Mouse (Mus musculus) right cerebral cortex, adult 18-20 months (tissue): Measurements from ENCODE around the gene Rtkn2.

ENCODE experiments used
- DNase-seq: peaks from one replicate; pipeline ENCODE4 v3.0.0; 2022; ENCODE audit warnings: mixed read lengths

Rtkn2 gene

DNA sequence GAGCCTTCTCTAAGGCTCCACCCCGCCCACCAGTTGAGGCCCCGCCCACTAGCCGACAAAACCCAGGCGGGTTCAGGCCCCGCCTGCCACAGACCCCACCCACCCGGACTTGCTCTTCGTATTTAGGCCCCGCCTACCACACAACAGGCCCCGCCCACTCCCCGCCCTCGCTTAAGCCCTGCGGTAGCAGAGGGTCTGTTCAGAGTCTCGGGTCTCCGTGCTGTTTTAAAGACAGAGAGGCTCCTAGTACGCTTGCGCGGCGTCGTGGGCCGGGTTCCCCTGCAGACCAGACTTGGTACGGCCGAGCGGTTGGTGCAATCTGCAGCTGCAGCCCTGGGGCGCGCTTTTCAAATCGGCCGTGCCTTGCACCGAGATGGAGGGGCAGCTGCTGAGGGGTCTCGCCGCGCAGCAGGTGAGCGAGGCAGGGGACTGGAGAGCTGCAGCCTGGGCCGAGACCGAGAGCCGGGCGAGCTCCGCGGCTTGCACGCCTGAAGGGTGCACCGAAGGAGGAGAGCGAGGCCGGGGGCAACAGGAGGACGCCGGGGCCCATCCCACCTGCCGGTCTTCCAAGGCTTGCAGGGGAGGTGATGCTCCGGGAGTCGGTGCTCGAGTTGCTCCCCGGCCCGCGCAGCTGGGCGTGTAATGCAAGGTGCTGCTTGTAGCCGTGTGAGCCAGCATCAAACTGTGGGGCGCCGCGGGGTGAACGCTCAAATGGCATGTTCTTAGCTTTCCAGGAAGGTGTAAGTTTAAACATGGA lies at the start of gene Rtkn2:
Rtkn2 (plus strand) TSS at position 170 of the 757 bp plus-strand sequence.
- DNase-seq: peak; percentile 84

DNA sequence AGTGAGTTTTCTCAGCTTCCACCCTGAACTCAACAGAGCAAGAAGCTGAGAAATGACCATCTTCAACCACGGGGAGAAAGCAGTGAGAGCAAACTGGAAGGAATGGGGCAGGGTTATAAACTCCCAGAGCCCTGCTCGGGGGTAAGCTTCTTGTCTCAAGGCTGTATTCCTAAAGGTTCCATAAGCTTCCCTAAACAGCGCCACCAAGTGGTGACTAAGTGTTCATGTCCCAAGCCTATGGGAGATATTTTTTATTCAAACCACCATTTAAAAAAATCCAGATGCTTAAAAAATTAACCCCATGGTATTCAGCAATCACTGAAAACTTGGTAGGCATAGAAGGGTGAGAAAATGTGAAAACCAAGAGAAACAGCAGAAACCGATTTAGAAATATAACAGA lies 48.0 kb upstream of the Rtkn2 start:
- DNase-seq: no peak

DNA sequence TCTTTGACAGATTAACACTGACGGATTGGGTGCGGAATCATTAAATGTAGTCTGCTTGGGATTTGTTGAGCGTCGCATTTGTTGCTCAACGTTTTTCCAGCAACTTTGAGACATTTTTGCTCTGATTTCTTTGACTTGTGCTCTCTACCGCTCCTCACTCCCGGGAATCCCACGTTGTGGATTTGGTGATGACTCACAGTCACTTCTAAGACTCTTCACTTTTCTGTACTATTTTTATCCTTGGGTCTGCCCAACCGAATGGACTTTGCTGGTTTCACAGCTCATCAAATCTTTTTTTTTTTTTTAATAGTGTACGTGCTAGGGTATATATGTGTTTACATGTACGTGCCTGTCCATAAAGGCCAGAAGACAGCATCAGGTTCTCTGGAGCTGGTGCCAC lies 46.6 kb upstream of the Rtkn2 start:
- DNase-seq: no peak

DNA sequence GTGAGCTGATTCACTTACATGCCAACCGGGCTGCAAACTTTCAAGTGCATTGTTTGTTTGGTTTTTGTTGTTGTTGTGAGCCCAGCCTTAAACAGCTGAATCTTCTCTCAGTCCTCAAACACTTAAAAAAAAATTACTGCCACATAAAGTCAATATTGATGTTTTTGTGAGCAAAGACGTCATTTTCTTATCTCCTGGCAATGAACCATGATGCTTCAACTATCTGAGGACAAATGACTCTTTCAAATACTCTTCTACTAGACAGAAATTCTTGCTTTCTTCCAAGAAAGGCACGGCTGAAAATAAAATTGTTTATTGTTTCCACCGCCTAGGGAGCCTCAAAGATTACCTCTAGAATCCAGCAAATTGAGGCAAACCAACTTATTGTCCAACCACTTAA lies 42.4 kb upstream of the Rtkn2 start:
- DNase-seq: no peak

GRCm38 (mm10) chr10:67937775-67938174 lies 41.6 kb upstream of the Rtkn2 start:
- no peak for DNase-seq

DNA sequence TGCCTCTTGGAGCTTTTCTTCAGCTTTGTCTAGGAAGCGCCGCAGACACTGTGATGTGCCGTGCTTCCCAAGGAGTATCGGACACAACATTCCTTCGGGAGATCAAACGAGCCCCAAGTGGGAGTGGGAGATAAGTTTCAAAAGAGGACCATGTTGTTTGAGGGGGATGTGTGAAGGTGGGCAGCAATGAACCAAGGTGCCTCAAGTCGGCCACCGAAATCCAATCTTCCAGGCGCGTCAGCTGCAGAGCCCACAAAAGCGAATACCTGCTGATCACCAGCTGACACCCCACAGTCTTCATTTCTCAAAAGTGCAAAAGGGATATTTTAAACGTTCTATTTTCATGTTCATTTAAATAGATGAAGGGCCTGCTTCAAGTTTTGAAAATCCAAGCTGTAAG lies 39.8 kb upstream of the Rtkn2 start:
- no peak for DNase-seq

- DNase-seq: no peak
These were observed 35.9 kb upstream of the Rtkn2 start for GRCm38 (mm10) chr10:67943513-67943912.

GRCm38 (mm10) chr10:67950059-67950748 lies 29.2 kb upstream of the Rtkn2 start:
- no peak for DNase-seq

DNA sequence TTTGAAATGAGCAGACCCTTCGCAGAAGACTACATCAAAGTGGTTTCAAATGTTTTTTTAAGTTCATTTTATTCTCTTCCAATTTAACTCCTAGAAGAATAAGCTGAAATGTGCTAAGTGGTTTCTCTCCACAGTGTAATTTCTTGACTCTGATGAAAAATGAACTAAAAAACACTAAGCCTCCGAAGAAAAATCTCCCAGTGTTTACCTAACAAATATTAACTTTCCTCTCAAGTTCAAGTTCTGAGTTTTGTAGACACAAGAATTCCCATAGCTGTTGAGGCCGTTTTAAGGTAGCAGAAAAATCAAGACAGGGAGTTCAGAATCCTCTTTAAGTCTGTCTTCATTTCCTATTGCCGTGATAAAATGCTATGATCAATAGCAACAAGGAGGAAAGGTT lies 27.7 kb upstream of the Rtkn2 start:
- DNase-seq: no peak

GRCm38 (mm10) chr10:67955982-67956381 lies 23.4 kb upstream of the Rtkn2 start:
- no peak for DNase-seq

GRCm38 (mm10) chr10:67959982-67960381 lies 19.4 kb upstream of the Rtkn2 start:
- DNase-seq: no peak

GRCm38 (mm10) chr10:67962496-67962895 lies 16.9 kb upstream of the Rtkn2 start:
- DNase-seq: no peak

DNA sequence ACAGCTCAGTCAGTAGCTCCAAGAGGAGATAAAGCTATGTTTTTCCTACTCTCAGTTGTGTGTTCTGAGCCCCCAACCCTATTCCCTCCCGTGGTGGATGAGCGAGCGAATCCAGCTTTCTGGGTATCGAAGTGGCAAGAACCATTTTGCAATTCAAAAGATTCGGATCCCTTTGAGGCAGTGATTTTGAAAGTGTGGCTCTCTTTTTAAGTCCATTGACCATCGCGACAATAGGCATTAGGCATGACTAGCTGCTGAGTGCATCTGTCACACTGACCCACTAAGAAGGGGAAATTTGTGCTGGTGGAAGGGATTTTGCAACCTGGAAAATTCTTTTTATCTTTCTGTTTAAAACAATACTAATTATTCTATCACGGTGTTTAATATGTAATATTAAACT lies 15.3 kb upstream of the Rtkn2 start:
- DNase-seq: no peak

DNA sequence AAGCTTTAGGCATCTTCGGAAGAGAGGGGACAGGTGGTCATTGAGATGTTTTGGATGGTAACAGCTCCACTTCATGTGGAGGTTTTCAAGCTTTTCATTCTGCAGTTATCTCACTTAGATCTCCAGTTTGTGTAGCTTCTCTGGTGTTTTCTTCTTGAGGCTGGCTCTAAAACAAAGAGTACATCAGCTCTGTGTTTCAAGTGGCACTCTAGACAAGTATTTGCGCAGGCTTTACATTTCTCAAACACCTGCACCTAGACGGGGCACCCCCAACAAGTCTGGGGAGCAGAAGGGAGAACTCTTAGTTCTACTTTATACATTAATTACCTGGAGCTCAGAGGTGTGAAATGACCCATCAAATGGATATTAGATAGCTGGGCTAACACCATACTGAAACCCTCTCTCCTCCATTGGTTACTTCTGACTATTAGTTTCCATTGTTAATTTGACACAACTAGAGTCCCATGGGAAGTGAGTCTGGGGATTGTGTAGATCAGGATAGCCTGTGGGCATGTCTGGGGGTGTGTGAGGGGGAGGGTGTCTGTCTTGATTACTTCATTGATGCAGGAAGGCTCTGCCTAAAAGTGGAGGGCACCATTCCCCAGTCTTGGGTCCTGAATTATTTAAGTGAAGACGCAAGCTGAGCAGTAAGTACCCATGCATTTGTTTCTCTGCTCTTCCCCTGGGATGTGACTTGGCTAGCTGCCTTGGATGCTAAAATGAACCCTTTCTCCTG lies 14.0 kb upstream of the Rtkn2 start:
- no peak for DNase-seq

DNA sequence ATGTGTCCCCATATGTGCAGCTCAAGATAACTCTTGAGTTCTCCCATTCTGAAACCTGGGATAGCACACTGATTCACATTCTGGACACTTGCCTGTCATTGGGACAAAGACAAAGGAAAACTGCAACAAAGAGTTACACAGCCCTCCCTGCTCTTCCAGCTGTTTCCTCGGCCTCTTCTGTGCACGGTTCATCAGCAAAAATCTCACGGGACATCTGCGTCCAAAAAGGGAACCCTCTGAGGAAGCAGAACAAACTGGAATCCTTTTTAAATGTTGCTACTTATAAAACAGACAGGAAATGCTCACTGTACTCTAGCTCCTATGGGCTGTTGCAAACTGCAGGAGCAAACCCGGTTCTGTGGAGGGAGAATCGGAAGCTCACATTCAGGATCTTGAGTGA lies 13.3 kb upstream of the Rtkn2 start:
- DNase-seq: no peak

GRCm38 (mm10) chr10:67966983-67967382 lies 12.4 kb upstream of the Rtkn2 start:
- DNase-seq: no peak

DNA sequence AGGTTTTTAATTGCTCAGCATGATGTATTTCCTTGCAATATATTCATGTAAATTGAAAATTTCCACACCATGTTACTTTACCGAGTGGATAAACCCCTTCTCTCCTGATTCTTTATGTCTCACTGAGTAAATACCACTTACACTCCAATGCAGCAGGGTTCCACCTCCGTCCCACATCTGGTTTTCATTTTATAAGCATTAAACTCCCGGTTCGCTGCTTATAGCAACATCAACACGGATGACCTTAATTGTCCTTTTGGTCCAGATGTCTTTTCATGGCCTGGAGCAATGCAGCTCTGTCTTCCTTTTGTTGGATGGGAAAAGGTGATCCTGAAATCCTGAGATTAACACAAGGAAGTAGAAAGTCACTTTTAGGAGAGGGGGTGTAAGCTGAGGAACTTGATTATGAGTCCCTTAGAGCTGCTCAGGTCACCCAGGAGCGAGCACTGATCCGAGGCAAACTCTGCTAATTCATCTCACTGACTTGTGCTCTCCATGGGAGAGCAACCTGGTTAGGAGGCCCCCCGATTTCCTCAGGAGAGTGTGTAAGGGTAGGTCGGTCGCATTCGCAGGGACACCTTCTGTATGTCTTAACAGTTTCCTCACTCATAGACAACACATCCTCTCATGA lies 8.1 kb upstream of the Rtkn2 start:
- DNase-seq: no peak

GRCm38 (mm10) chr10:67977271-67977670 lies 2.1 kb upstream of the Rtkn2 start:
- no peak for DNase-seq

DNA sequence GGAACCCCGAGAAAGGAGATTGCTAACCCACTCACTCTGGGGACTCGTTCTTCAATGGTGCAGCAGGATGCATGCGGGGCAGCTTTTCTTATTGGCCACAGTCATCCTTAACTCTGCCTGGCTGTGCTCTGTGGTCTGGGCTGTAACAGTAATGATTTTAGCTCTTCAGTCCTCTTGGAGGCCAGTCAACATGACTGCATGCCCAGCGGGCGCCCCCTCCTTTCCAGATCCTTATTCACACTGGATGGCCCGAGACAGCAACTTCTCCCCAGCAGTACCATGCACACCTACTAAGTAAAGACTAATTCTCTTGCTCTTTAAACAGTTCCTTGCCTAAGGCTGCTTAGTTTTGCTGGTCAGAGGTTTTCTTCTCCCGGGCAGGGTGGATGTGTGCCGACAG lies 4.4 kb downstream of the Rtkn2 start:
- DNase-seq: no peak

DNA sequence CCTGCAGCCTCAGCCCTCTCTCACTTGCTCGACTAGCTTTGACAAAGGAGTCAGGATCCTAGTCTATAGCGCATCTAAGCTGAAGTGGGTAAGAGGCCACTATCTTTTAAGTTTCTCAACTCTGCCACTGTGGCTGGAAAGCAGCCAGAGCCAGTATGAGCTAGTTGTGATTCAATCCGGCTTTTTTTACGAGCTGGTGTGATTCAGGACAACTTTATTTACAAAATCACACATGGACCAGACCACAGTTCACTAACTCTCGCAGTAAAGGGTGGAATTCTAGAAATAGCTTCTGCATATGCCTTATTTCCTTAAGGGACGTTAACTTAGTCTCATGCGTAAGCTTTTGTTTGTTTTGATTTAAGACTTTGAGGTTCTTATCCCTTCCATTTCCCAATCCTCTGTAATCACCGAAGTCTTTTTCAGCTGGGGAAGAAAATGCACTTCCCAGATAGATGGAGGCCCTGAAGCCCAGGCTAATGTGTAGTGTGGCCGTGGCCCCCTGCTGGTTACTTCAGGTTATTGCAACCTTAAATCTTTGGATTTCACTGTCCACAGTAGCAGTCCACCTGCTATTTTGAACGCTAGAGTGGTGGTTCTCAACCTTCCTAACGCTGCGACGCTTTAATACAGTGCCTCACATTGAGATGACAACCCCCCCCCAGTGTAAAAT lies 5.0 kb downstream of the Rtkn2 start:
- DNase-seq: peak; percentile 71

DNA sequence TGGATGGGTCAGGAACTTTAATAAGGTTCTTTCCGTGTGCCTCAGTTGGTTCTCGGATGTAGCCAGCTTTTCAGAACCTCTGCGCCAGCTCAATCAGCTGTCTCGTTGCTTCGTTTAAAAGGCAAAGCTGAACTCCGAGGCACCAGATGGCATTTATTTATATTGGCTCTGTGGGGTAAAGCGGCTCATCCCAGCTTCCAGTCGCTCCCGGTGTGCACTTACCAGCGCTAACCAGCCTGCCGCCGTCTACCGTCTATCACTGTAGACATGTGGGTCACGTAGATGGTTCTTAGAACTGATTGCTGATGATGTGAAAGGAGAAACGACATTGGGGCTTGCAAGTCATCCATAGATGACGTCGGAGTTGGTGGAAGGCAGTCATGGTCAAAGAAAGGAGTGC lies 5.7 kb downstream of the Rtkn2 start:
- DNase-seq: no peak

DNA sequence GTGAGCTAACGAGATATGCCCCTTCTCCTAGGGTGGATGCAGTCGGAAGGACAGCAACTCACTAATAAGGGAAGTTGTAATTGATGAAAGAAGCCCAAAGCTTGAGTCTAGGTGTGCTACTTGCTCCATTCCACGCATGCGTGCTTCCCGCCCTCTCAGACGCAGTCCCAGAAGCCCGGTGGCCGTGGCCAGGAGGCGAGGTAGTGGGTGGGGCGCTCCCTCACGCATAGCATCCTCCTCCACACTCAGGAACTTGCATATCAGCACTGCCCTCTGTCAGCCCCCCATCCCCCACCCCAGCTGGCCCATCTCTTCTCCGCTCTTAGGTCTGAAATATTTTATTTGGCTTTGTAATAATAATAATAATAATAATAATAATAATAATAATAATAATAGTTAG lies 16.0 kb downstream of the Rtkn2 start:
- no peak for DNase-seq

DNA sequence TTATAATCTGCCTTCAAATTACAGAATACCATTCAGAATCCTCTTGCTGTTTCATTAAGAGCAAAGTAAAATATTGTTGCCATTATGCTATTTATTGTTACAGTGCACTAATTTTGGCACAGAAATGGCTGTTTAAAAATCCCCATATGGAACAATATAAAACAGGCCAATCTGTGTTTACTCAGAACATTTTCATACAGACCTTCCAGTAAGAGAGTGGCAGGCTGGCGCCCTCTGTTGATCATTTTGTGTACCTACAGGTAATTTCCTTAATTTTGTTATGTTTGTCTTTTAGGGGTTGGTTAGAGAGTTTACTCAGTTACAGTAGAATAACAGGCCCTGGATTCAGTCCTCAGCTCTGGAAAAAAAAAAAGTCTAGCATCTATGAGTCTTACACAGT lies 16.8 kb downstream of the Rtkn2 start:
- no peak for DNase-seq
